Mouse (Mus musculus): Measurements from ENCODE around the gene D130043K22Rik. TPM values are rescaled to one million over a fixed set of nuclear protein-coding genes. Genes with fewer than 3 reads are reported as not detected.

Gene D130043K22Rik
- polyA plus RNA-seq, 1 experiment from 2014 or later = 0.34 TPM

DNA sequence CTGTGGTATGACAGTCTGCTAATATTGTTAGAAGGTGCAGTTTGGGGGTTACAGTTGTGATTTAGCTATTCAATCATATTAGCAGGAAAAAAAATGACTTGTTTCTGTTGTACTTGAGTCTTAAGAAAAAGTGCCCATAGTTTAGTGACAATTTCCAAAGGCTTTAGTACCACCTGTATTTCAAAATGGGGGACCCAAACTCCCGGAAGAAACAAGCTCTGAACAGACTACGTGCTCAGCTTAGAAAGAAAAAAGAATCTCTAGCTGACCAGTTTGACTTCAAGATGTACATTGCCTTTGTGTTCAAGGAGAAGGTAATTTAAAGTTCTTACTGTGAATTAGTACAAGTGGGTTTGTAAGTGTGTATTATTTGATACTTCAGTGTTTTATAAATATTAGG lies 41.7 kb upstream of the D130043K22Rik start:
- Histone ChIP-seq H3K4me2 (ENCODE audit: low read depth, low read length) (peak overlapping the region; percentile 54), H3K9ac (replicated peaks; ENCODE audit: low read length) (peak overlapping the region; percentile 15), H3K27ac (replicated peaks; ENCODE audit: low read depth, low read length) (no peak overlapping the region), H3K27me3 (ENCODE audit: control insufficient read depth, insufficient read depth, low read length) (no peaks in the 10 kb centered on the region), H3K9me3 (replicated peaks; ENCODE audit: control insufficient read depth, low read length) (no peaks in the 10 kb centered on the region), H3K36me3 (replicated peaks; ENCODE audit: control insufficient read depth, insufficient read depth, low read depth, low read length) (no peaks in the 10 kb centered on the region; the same call in 1 of the 2 replicates), H3K4me3 (ENCODE audit: low read depth, low read length) (peak overlapping the region; percentile 100), H3K4me1 (ENCODE audit: control insufficient read depth, insufficient read depth, low read length) (no peaks in the 10 kb centered on the region)
- DNase-seq (ENCODE audit: low spot score) = no peak
- WGBS = 32% methylated on average over 2 of the region's 2 CpGs
- no peak for ATAC-seq (replicated peaks; ENCODE audit: insufficient number of reproducible peaks, low FRiP score, low TSS enrichment, low read depth)

DNA sequence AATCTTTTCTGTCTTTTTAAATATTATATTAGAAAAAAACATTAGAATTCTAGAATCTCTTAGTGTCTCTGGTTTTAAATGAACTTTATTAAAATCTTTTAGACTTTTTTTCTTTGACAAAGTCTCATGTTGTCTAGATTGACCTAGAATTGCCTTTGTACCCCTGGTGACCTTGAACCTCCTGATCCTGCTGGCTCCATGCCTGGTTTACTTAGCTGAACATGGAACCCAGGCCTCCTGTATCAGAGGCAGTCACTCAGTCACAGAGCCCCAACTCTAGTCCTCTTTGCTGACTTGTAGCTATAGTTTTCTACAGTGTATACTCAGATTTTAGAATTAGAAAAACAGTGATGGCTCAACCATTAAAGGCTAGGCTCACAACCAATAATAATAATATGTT lies 38.9 kb upstream of the D130043K22Rik start:
- ATAC-seq (replicated peaks; ENCODE audit: insufficient number of reproducible peaks, low FRiP score, low TSS enrichment, low read depth) = no peak
- Histone ChIP-seq H3K4me3 (ENCODE audit: low read depth, low read length) (no peak overlapping the region), H3K27me3 (ENCODE audit: control insufficient read depth, insufficient read depth, low read length) (no peaks in the 10 kb centered on the region), H3K9ac (replicated peaks; ENCODE audit: low read length) (no peak overlapping the region), H3K27ac (replicated peaks; ENCODE audit: low read depth, low read length) (no peak overlapping the region), H3K9me3 (replicated peaks; ENCODE audit: control insufficient read depth, low read length) (no peaks in the 10 kb centered on the region), H3K4me2 (ENCODE audit: low read depth, low read length) (no peak overlapping the region), H3K4me1 (ENCODE audit: control insufficient read depth, insufficient read depth, low read length) (no peaks in the 10 kb centered on the region), H3K36me3 (replicated peaks; ENCODE audit: control insufficient read depth, insufficient read depth, low read depth, low read length) (peaks cover 3% of the 10 kb centered on the region)
- DNase-seq (ENCODE audit: low spot score) = no peak

DNA sequence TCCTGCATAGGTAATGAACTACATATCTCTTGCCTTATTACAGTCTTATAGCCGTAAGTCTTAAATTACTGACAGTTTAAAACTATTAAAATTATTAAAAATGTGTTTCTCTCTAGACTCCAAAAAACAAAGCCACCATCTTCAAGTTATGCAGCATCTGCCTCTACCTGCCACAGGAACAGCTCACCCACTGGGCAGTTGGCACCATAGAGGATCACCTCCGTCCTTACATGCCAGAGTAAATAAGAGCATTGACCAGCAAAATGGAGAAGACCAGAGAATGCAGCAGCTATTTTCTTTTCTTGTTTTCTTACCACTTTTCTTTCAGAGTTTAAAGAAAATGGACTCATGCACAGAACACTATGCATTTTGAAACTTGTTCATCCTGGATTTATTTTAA lies 32.4 kb upstream of the D130043K22Rik start:
- peaks cover 11% of the 10 kb centered on the region for H3K36me3 ChIP-seq (replicated peaks; ENCODE audit: control insufficient read depth, insufficient read depth, low read depth, low read length)
- no peak for ATAC-seq (replicated peaks; ENCODE audit: insufficient number of reproducible peaks, low FRiP score, low TSS enrichment, low read depth)

DNA sequence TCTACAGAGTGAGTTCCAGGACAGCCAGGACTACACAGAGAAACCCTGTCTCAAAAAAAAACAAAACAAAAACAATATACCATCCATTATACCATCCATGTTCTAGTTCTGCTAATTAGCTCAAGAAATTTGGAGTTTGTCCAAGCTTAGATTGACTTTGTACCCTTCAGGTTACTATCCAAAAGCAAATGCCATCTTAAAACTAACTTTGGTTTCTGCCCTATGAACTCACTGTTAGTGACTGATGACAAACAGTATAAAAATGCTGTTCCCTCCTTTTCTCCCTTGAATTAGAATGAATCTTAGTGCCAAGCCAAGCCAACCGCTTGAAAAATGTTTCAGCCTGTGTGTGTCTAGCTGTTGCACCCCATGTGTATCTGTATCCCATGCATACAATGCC lies 30.3 kb upstream of the D130043K22Rik start:
- H3K4me2 ChIP-seq (ENCODE audit: low read depth, low read length) = no peak overlapping the region
- DNase-seq (ENCODE audit: low spot score) (no peak), ATAC-seq (replicated peaks; ENCODE audit: insufficient number of reproducible peaks, low FRiP score, low TSS enrichment, low read depth) (no peak)
- no peak overlapping the region for H3K4me3 ChIP-seq (ENCODE audit: low read depth, low read length)
- no peak overlapping the region for H3K9ac ChIP-seq (replicated peaks; ENCODE audit: low read length)
- peaks cover 11% of the 10 kb centered on the region for H3K36me3 ChIP-seq (replicated peaks; ENCODE audit: control insufficient read depth, insufficient read depth, low read depth, low read length)
- H3K4me1 ChIP-seq (ENCODE audit: control insufficient read depth, insufficient read depth, low read length) = no peaks in the 10 kb centered on the region
- no peaks in the 10 kb centered on the region for H3K9me3 ChIP-seq (replicated peaks; ENCODE audit: control insufficient read depth, low read length)
- no peaks in the 10 kb centered on the region for H3K27me3 ChIP-seq (ENCODE audit: control insufficient read depth, insufficient read depth, low read length)
- 92% methylated on average over 1 of the region's 1 CpGs for WGBS
- H3K27ac ChIP-seq (replicated peaks; ENCODE audit: low read depth, low read length) = no peak overlapping the region

More for the DNA sequence above, 32.4 kb upstream of the D130043K22Rik start:
- H3K27ac ChIP-seq (replicated peaks; ENCODE audit: low read depth, low read length) = no peak overlapping the region
- H3K4me3 ChIP-seq (ENCODE audit: low read depth, low read length) = no peak overlapping the region
- DNase-seq (ENCODE audit: low spot score) = no peak
- no peaks in the 10 kb centered on the region for H3K4me1 ChIP-seq (ENCODE audit: control insufficient read depth, insufficient read depth, low read length)
- no peak overlapping the region for H3K9ac ChIP-seq (replicated peaks; ENCODE audit: low read length)
- WGBS = 93% methylated on average over 2 of the region's 2 CpGs
- H3K9me3 ChIP-seq (replicated peaks; ENCODE audit: control insufficient read depth, low read length) = no peaks in the 10 kb centered on the region
- H3K27me3 ChIP-seq (ENCODE audit: control insufficient read depth, insufficient read depth, low read length) = no peaks in the 10 kb centered on the region
- no peak overlapping the region for H3K4me2 ChIP-seq (ENCODE audit: low read depth, low read length)

DNA sequence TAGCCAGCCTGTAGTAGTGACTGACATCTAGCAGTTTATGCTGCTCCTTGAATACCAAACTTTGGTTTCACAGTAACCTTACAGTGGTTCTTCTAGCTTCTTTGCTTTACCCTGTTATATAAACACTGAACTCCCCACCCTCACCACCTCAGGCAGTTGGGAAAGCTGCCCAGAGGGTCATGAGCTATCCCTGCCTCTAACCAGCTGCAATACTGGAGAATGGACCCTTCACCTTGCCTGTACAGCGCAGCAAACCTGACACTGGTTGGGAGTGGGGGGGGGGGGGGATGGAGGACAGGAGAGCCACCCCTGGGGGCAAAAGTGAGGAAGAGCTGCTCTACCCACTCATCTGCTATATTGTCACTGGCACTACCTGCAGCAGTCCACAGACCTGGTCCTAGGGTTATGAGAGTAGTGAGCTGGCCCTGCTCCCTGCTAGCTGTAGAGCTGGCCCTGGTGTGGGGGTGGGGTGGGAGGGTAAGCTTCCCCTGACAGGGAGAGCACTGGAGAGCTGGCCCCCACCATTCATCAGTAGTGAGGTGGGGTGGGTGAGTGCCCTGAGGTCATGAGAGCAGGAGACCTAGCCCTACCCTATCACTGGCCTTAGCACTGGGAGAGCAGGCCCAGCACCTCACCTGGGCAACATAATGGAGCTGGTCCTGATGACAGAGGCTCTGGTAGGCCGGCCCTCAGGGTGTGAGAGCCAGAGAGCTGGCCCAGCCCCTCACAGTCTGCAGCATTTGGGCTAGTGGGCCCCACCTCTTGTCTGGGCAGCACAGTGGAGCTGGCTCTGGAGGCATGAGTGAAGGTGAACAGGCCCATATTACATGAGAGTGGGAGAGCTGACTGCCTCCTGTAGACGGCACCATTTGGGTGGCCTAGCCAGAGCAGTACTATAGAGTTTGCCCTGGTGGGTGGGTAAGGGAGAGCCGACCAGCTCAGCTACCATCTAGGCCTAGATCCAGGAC lies 28.5 kb upstream of the D130043K22Rik start:
- ATAC-seq (replicated peaks; ENCODE audit: insufficient number of reproducible peaks, low FRiP score, low TSS enrichment, low read depth) (peak; percentile 82), DNase-seq (ENCODE audit: low spot score) (no peak)
- Histone ChIP-seq H3K4me2 (ENCODE audit: low read depth, low read length) (no peak overlapping the region), H3K4me3 (ENCODE audit: low read depth, low read length) (no peak overlapping the region), H3K27ac (replicated peaks; ENCODE audit: low read depth, low read length) (no peak overlapping the region), H3K27me3 (ENCODE audit: control insufficient read depth, insufficient read depth, low read length) (no peaks in the 10 kb centered on the region), H3K4me1 (ENCODE audit: control insufficient read depth, insufficient read depth, low read length) (no peaks in the 10 kb centered on the region), H3K9ac (replicated peaks; ENCODE audit: low read length) (no peak overlapping the region), H3K36me3 (replicated peaks; ENCODE audit: control insufficient read depth, insufficient read depth, low read depth, low read length) (peaks cover 6% of the 10 kb centered on the region), H3K9me3 (replicated peaks; ENCODE audit: control insufficient read depth, low read length) (no peaks in the 10 kb centered on the region)
- 70% methylated on average over 4 of the region's 4 CpGs for WGBS

DNA sequence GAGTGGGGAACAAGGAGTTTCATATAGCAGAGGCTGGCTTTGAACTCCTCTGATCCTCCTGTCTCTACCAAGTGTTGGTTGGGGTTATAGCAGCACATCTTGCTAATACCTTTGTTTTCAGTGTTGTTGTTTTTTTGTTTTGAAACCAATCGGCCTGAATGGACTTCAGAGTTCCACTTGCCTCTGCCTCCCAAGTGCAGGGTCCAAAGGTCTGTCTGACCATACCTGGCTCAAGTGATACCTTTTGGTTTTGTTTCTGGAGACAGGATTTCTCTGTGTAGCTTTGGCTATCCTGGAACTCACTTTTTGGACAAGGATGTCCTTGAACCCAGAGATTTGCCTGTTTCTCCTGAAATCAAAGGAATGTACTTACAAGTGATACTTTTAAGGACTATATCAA lies 25.0 kb upstream of the D130043K22Rik start:
- DNase-seq (ENCODE audit: low spot score) = no peak
- no peak overlapping the region for H3K9ac ChIP-seq (replicated peaks; ENCODE audit: low read length)
- no peak for ATAC-seq (replicated peaks; ENCODE audit: insufficient number of reproducible peaks, low FRiP score, low TSS enrichment, low read depth)

DNA sequence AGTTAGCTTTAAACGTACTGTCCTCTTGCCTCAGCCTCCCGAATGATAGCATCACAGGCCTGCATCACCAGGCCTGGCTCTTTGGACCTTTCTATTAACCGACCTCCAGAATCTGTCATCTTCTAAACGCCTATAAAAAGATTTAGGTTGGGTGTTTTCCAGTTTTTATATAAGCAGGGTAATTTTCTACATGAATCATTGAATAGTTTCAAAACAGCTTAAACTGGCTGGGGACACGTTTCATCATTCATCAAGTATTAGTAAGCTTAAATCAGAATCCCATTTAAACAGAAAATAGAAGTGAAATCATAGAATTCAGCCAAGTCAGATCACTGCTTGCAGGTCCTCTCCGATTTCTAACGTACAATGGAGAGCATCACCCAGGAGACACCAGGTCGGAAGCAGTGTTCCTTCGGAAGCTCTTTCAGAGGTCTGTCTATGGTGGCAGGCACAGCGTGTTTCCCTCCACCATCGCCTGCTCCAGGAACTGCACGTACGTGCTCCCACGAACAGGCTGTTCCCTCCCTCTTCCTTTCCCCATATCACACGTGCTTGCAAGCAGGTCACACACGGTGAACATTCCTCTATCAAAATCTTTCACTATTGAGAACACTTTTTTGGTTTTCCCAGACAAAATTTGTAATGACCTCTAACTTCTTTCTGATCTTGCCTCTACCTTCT lies 22.1 kb upstream of the D130043K22Rik start:
- Histone ChIP-seq H3K4me3 (ENCODE audit: low read depth, low read length) (no peak overlapping the region), H3K4me1 (ENCODE audit: control insufficient read depth, insufficient read depth, low read length) (no peaks in the 10 kb centered on the region), H3K4me2 (ENCODE audit: low read depth, low read length) (no peak overlapping the region), H3K36me3 (replicated peaks; ENCODE audit: control insufficient read depth, insufficient read depth, low read depth, low read length) (no peaks in the 10 kb centered on the region), H3K9me3 (replicated peaks; ENCODE audit: control insufficient read depth, low read length) (no peaks in the 10 kb centered on the region), H3K9ac (replicated peaks; ENCODE audit: low read length) (no peak overlapping the region), H3K27me3 (ENCODE audit: control insufficient read depth, insufficient read depth, low read length) (no peaks in the 10 kb centered on the region), H3K27ac (replicated peaks; ENCODE audit: low read depth, low read length) (no peak overlapping the region)
- WGBS = 85% methylated on average over 16 of the region's 16 CpGs
- ATAC-seq (replicated peaks; ENCODE audit: insufficient number of reproducible peaks, low FRiP score, low TSS enrichment, low read depth) = no peak
- DNase-seq (ENCODE audit: low spot score) = no peak

More for the DNA sequence above, 25.0 kb upstream of the D130043K22Rik start:
- Histone ChIP-seq H3K4me2 (ENCODE audit: low read depth, low read length) (no peak overlapping the region), H3K4me3 (ENCODE audit: low read depth, low read length) (no peak overlapping the region), H3K27me3 (ENCODE audit: control insufficient read depth, insufficient read depth, low read length) (no peaks in the 10 kb centered on the region), H3K36me3 (replicated peaks; ENCODE audit: control insufficient read depth, insufficient read depth, low read depth, low read length) (no peaks in the 10 kb centered on the region), H3K4me1 (ENCODE audit: control insufficient read depth, insufficient read depth, low read length) (no peaks in the 10 kb centered on the region), H3K9me3 (replicated peaks; ENCODE audit: control insufficient read depth, low read length) (no peaks in the 10 kb centered on the region), H3K27ac (replicated peaks; ENCODE audit: low read depth, low read length) (no peak overlapping the region)
- WGBS = 80% methylated on average over 1 of the region's 1 CpGs

DNA sequence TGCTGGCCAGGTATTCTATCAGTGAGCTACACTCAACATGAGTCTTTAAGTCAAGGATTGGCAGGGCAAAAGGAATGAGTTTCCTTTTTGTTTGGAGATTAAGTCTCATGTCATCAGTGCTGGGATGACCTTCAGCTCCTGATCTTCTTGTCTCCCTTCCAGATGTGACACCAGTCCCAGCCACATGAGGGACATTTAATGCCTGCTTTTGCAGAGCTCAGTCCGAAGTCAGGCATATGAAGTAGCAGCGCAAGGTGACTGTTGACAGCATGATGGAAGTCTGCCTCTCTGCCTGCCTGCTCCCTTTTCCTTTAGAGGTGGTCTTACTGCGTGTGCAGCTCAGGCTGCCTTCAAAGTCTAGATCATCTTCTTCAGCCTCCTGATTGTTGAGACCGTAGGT lies 20.3 kb upstream of the D130043K22Rik start:
- no peak for DNase-seq (ENCODE audit: low spot score)
- no peaks in the 10 kb centered on the region for H3K4me1 ChIP-seq (ENCODE audit: control insufficient read depth, insufficient read depth, low read length)
- no peaks in the 10 kb centered on the region for H3K36me3 ChIP-seq (replicated peaks; ENCODE audit: control insufficient read depth, insufficient read depth, low read depth, low read length)
- H3K27ac ChIP-seq (replicated peaks; ENCODE audit: low read depth, low read length) = no peak overlapping the region
- no peak overlapping the region for H3K4me3 ChIP-seq (ENCODE audit: low read depth, low read length)
- H3K4me2 ChIP-seq (ENCODE audit: low read depth, low read length) = no peak overlapping the region
- no peak for ATAC-seq (replicated peaks; ENCODE audit: insufficient number of reproducible peaks, low FRiP score, low TSS enrichment, low read depth)
- no peaks in the 10 kb centered on the region for H3K9me3 ChIP-seq (replicated peaks; ENCODE audit: control insufficient read depth, low read length)
- WGBS = 85% methylated on average over 4 of the region's 4 CpGs
- no peaks in the 10 kb centered on the region for H3K27me3 ChIP-seq (ENCODE audit: control insufficient read depth, insufficient read depth, low read length)
- H3K9ac ChIP-seq (replicated peaks; ENCODE audit: low read length) = no peak overlapping the region
